9 mouse cellular contexts compared by ENCODE assay signal in genomic region chr5:124214516-124215145, GRCm38 (mm10). TPM values are rescaled to one million over a fixed set of nuclear protein-coding genes. Genes with fewer than 3 reads are reported as not detected.
DNase-seq lines count a peak whose midpoint lies in the region; ATAC-seq lines count a peak whose summit lies in the region.
"Had no signal": no experiment of that assay in that cellular context is flagged by ENCODE, and none has a peak within 500 bp of the region (broad histone marks: within the 10 kb centered on the region; RNA-seq: fewer than 3 reads in every experiment).

No protein-coding gene starts in this region.

- ATAC-seq in kidney, embryonic 16.5 days (ENCODE audit: low FRiP score, low TSS enrichment): no peak
- no peak for ATAC-seq in intestine, embryonic 14.5 days (replicated peaks; ENCODE audit: low FRiP score, low TSS enrichment, low read depth)
- no peak for ATAC-seq in midbrain, embryonic 16.5 days

- WGBS in kidney, embryonic 16.5 days: 79% methylated on average over 14 of the region's 14 CpGs
- 78% methylated on average over 14 of the region's 14 CpGs for WGBS in intestine, embryonic 14.5 days
- 84% methylated on average over 14 of the region's 14 CpGs for whole genome bisulfite sequencing in midbrain, embryonic 16.5 days

- no peaks in the 10 kb centered on the region for H3K9me3 ChIP-seq in kidney, embryonic 16.5 days (ENCODE audit: low read length)
- H3K9me3 ChIP-seq in intestine, embryonic 14.5 days (ENCODE audit: control insufficient read depth, low read length): no peaks in the 10 kb centered on the region
- no peaks in the 10 kb centered on the region for H3K9me3 ChIP-seq in midbrain, embryonic 16.5 days (replicated peaks; ENCODE audit: control insufficient read depth, low read length, poor library complexity, severe bottlenecking)

- H3K27ac ChIP-seq in kidney, embryonic 16.5 days (ENCODE audit: low read length): peak overlapping the region; percentile 88
- H3K27ac ChIP-seq in brown adipose tissue, adult 24 weeks (replicated peaks; ENCODE audit: low read depth, low read length): peak overlapping the region; percentile 97
- H3K27ac ChIP-seq in intestine, embryonic 14.5 days (ENCODE audit: low read depth): peak overlapping the region; percentile 18; the same call in 1 of the 2 replicates
- no peak overlapping the region; the same call in 1 of the 2 replicates for H3K27ac ChIP-seq in midbrain, embryonic 16.5 days (ENCODE audit: low read length)

- 0 out of 2 replicates have a peak overlapping the region, but pooled peaks have one; percentile 4 for H3K9ac ChIP-seq in kidney, embryonic 16.5 days (replicated peaks; ENCODE audit: low read length)
- no peak overlapping the region for H3K9ac ChIP-seq in intestine, embryonic 14.5 days (ENCODE audit: low read length)
- H3K9ac ChIP-seq in midbrain, embryonic 16.5 days (ENCODE audit: low read depth, low read length): no peak overlapping the region

- no peak overlapping the region for H3K4me3 ChIP-seq in kidney, embryonic 16.5 days (ENCODE audit: low read length)
- no peak overlapping the region for H3K4me3 ChIP-seq in brown adipose tissue, adult 24 weeks (ENCODE audit: insufficient read depth, low read depth, low read length)
- H3K4me3 ChIP-seq in intestine, embryonic 14.5 days (ENCODE audit: low read depth, low read length): no peak overlapping the region
- no peak overlapping the region for H3K4me3 ChIP-seq in midbrain, embryonic 16.5 days (ENCODE audit: low read depth, low read length)

- no peaks in the 10 kb centered on the region for H3K36me3 ChIP-seq in kidney, embryonic 16.5 days (ENCODE audit: insufficient read depth, low read length)
- H3K36me3 ChIP-seq in intestine, embryonic 14.5 days (ENCODE audit: control insufficient read depth, insufficient read depth, low read length): no peaks in the 10 kb centered on the region
- no peaks in the 10 kb centered on the region for H3K36me3 ChIP-seq in splenic B cell, adult 2 months (ENCODE audit: control insufficient read depth, insufficient read depth, low read length, poor library complexity, severe bottlenecking)
- H3K36me3 ChIP-seq in midbrain, embryonic 16.5 days (ENCODE audit: control insufficient read depth, insufficient read depth, low read length): 0 out of 2 replicates have a peak, but pooled peaks cover 3% of the 10 kb centered on the region

- DNase-seq in kidney, postnatal 4 days: no peak
- DNase-seq in intestine, embryonic 14.5 days (ENCODE audit: low spot score): no peak
- peak; percentile 57 for DNase-seq in splenic B cell, adult 2 months (ENCODE audit: low read depth, low spot score)
- DNase-seq in cerebellum, postnatal 4 days (ENCODE audit: low spot score in 2 of 2): no peak
- DNase-seq in gastrocnemius, postnatal 25 days: no peak
- DNase-seq: retina, postnatal 1 day had no signal

- H3K4me2 ChIP-seq in kidney, embryonic 16.5 days (replicated peaks; ENCODE audit: low read depth, low read length): no peak overlapping the region
- no peak overlapping the region for H3K4me2 ChIP-seq in intestine, embryonic 14.5 days (ENCODE audit: low read length)
- no peak overlapping the region for H3K4me2 ChIP-seq in midbrain, embryonic 16.5 days (ENCODE audit: low read length)

- peaks cover 22% of the 10 kb centered on the region for H3K4me1 ChIP-seq in kidney, embryonic 16.5 days (ENCODE audit: insufficient read depth, low read length)
- H3K4me1 ChIP-seq in brown adipose tissue, adult 24 weeks (ENCODE audit: control insufficient read depth, insufficient read depth, insufficient read length, low read length): peaks cover 77% of the 10 kb centered on the region
- H3K4me1 ChIP-seq in intestine, embryonic 14.5 days (replicated peaks; ENCODE audit: control insufficient read depth, insufficient read depth, low read length): no peaks in the 10 kb centered on the region
- H3K4me1 ChIP-seq in midbrain, embryonic 16.5 days (ENCODE audit: control insufficient read depth, insufficient read depth, low read length): peaks cover 8% of the 10 kb centered on the region

- H3K27me3 ChIP-seq in kidney, embryonic 16.5 days (ENCODE audit: insufficient read depth, low read length): no peaks in the 10 kb centered on the region
- no peaks in the 10 kb centered on the region for H3K27me3 ChIP-seq in intestine, embryonic 14.5 days (replicated peaks; ENCODE audit: control insufficient read depth, insufficient read depth, low read length)
- H3K27me3 ChIP-seq in splenic B cell, adult 2 months (ENCODE audit: control insufficient read depth, insufficient read depth, low read length, poor library complexity, severe bottlenecking): no peaks in the 10 kb centered on the region
- no peaks in the 10 kb centered on the region for H3K27me3 ChIP-seq in midbrain, embryonic 16.5 days (ENCODE audit: control insufficient read depth, insufficient read depth, low read depth, low read length)

RNA-seq across cellular contexts. Expression of gene Pitpnm2, which starts 34.9 kb away (rescaled TPM):
- polyA plus RNA-seq in kidney, embryonic 16.5 days (2015; fragmentation: Nextera tagmentation; extraction: Ambion mirVana): 3.9 and 4.1 TPM in 2 replicates
- 20.3 and 21.8 TPM in 2 replicates for polyA plus RNA-seq in brown adipose tissue, adult 24 weeks (2012; ENCODE audit: insufficient read depth, insufficient read length, missing spikeins)
- 6.2 and 6.7 TPM in 2 replicates for polyA plus RNA-seq in intestine, embryonic 14.5 days (2014; fragmentation: Nextera tagmentation; extraction: Ambion mirVana)
- total RNA-seq in gastrocnemius, postnatal 25 days (2021): 10 to 100 TPM; 16.7 to 17.6 TPM
- 9.6 and 10.9 TPM in 2 replicates for polyA plus RNA-seq in midbrain, embryonic 16.5 days (2015; fragmentation: Nextera tagmentation; extraction: Ambion mirVana)
